Mouse (Mus musculus): ENCODE measurements around the gene Slc5a5. TPM values are rescaled to one million over a fixed set of nuclear protein-coding genes. Genes with fewer than 3 reads are reported as not detected.
A peak's percentile ranks its signal among the peaks of the same experiment; 100 is the strongest.

The Slc5a5 gene
- polyA plus RNA-seq, 1 experiment from 2014 or later: 0.50 TPM

- Histone ChIP-seq H3K9ac (no peak overlapping the region), H3K27me3 (no peaks in the 10 kb centered on the region), H3K36me3 (ENCODE audit: poor library complexity, severe bottlenecking) (peaks cover 13% of the 10 kb centered on the region; the same call in 1 of the 2 replicates), H3K4me3 (no peak overlapping the region), H3K4me1 (0 out of 2 replicates have a peak, but pooled peaks cover 4% of the 10 kb centered on the region), H3K9me3 (replicated peaks) (no peaks in the 10 kb centered on the region), H3K4me2 (no peak overlapping the region), H3K27ac (no peak overlapping the region)
- whole genome bisulfite sequencing: 84% methylated on average over 3 of the region's 3 CpGs
- ATAC-seq: no peak
These were observed 43.1 kb downstream of the Slc5a5 start for GRCm38 (mm10) chr8:70849333-70849990.

GRCm38 (mm10) chr8:70846371-70847154 is 46.0 kb downstream of the Slc5a5 start:
- Histone ChIP-seq H3K9me3 (replicated peaks) (no peaks in the 10 kb centered on the region), H3K4me1 (0 out of 2 replicates have a peak, but pooled peaks cover 7% of the 10 kb centered on the region), H3K36me3 (ENCODE audit: poor library complexity, severe bottlenecking) (peaks cover 8% of the 10 kb centered on the region; the same call in 1 of the 2 replicates), H3K27ac (no peak overlapping the region), H3K27me3 (0 out of 2 replicates have a peak, but pooled peaks cover 4% of the 10 kb centered on the region), H3K4me3 (no peak overlapping the region), H3K4me2 (no peak overlapping the region), H3K9ac (no peak overlapping the region)
- no peak for ATAC-seq
- 58% methylated on average over 15 of the region's 15 CpGs for WGBS

- Histone ChIP-seq H3K36me3 (ENCODE audit: poor library complexity, severe bottlenecking) (0 out of 2 replicates have a peak, but pooled peaks cover 8% of the 10 kb centered on the region), H3K9ac (no peak overlapping the region), H3K9me3 (replicated peaks) (no peaks in the 10 kb centered on the region), H3K27ac (no peak overlapping the region), H3K4me2 (no peak overlapping the region), H3K4me1 (peaks cover 16% of the 10 kb centered on the region; the same call in 1 of the 2 replicates), H3K27me3 (0 out of 2 replicates have a peak, but pooled peaks cover 4% of the 10 kb centered on the region), H3K4me3 (no peak overlapping the region)
- no peak for ATAC-seq
- 44% methylated on average over 5 of the region's 5 CpGs for WGBS
These were observed 47.4 kb downstream of the Slc5a5 start for GRCm38 (mm10) chr8:70845108-70845507.

- H3K9ac ChIP-seq: peak overlapping the region; percentile 34; the same call in 1 of the 2 replicates
- WGBS: 4% methylated on average over 6 of the region's 6 CpGs
- H3K4me3 ChIP-seq: no peak overlapping the region
- H3K36me3 ChIP-seq (ENCODE audit: poor library complexity, severe bottlenecking): 0 out of 2 replicates have a peak, but pooled peaks cover 8% of the 10 kb centered on the region
- no peak overlapping the region for H3K27ac ChIP-seq
- no peak overlapping the region for H3K4me2 ChIP-seq
- H3K27me3 ChIP-seq: 0 out of 2 replicates have a peak, but pooled peaks cover 4% of the 10 kb centered on the region
- H3K4me1 ChIP-seq: peaks cover 19% of the 10 kb centered on the region; the same call in 1 of the 2 replicates
- no peak for ATAC-seq
- no peaks in the 10 kb centered on the region for H3K9me3 ChIP-seq (replicated peaks)
These were observed 48.0 kb downstream of the Slc5a5 start for GRCm38 (mm10) chr8:70844523-70844922.

- Histone ChIP-seq H3K4me1 (peaks cover 20% of the 10 kb centered on the region), H3K9me3 (replicated peaks) (no peaks in the 10 kb centered on the region), H3K4me2 (no peak overlapping the region), H3K36me3 (ENCODE audit: poor library complexity, severe bottlenecking) (0 out of 2 replicates have a peak, but pooled peaks cover 8% of the 10 kb centered on the region), H3K27ac (no peak overlapping the region), H3K9ac (no peak overlapping the region), H3K4me3 (no peak overlapping the region), H3K27me3 (0 out of 2 replicates have a peak, but pooled peaks cover 4% of the 10 kb centered on the region)
- ATAC-seq: no peak
- WGBS: 86% methylated on average over 8 of the region's 8 CpGs
These were observed 48.6 kb downstream of the Slc5a5 start for GRCm38 (mm10) chr8:70843941-70844340.

GRCm38 (mm10) chr8:70843214-70843773 is 49.3 kb downstream of the Slc5a5 start:
- WGBS: 89% methylated on average over 5 of the region's 5 CpGs
- H3K4me2 ChIP-seq: no peak overlapping the region

GRCm38 (mm10) chr8:70842484-70842883 is 50.1 kb downstream of the Slc5a5 start:
- ATAC-seq: no peak

More at GRCm38 (mm10) chr8:70843214-70843773, 49.3 kb downstream of the Slc5a5 start:
- 0 out of 2 replicates have a peak, but pooled peaks cover 3% of the 10 kb centered on the region for H3K36me3 ChIP-seq (ENCODE audit: poor library complexity, severe bottlenecking)
- ATAC-seq: no peak
- H3K27ac ChIP-seq: no peak overlapping the region
- no peak overlapping the region for H3K9ac ChIP-seq
- H3K4me1 ChIP-seq: peaks cover 26% of the 10 kb centered on the region
- no peak overlapping the region for H3K4me3 ChIP-seq
- H3K9me3 ChIP-seq (replicated peaks): no peaks in the 10 kb centered on the region
- H3K27me3 ChIP-seq: 0 out of 2 replicates have a peak, but pooled peaks cover 4% of the 10 kb centered on the region

GRCm38 (mm10) chr8:70841147-70842072 is 51.1 kb downstream of the Slc5a5 start:
- no peak overlapping the region for H3K9ac ChIP-seq
- 0 out of 2 replicates have a peak, but pooled peaks cover 4% of the 10 kb centered on the region for H3K27me3 ChIP-seq
- H3K4me3 ChIP-seq: no peak overlapping the region
- no peaks in the 10 kb centered on the region for H3K9me3 ChIP-seq (replicated peaks)
- H3K4me1 ChIP-seq: peaks cover 27% of the 10 kb centered on the region
- H3K27ac ChIP-seq: no peak overlapping the region
- WGBS: 43% methylated on average over 22 of the region's 22 CpGs
- ATAC-seq: no peak
- 0 out of 2 replicates have a peak, but pooled peaks cover 4% of the 10 kb centered on the region for H3K36me3 ChIP-seq (ENCODE audit: poor library complexity, severe bottlenecking)
- no peak overlapping the region for H3K4me2 ChIP-seq

More at GRCm38 (mm10) chr8:70842484-70842883, 50.1 kb downstream of the Slc5a5 start:
- Histone ChIP-seq H3K9ac (no peak overlapping the region), H3K4me3 (no peak overlapping the region), H3K36me3 (ENCODE audit: poor library complexity, severe bottlenecking) (no peaks in the 10 kb centered on the region), H3K27me3 (0 out of 2 replicates have a peak, but pooled peaks cover 4% of the 10 kb centered on the region), H3K9me3 (replicated peaks) (no peaks in the 10 kb centered on the region), H3K4me2 (no peak overlapping the region), H3K27ac (no peak overlapping the region; the same call in 1 of the 2 replicates), H3K4me1 (peaks cover 27% of the 10 kb centered on the region)
- 70% methylated on average over 25 of the region's 25 CpGs for WGBS

GRCm38 (mm10) chr8:70840590-70840989 is 52.0 kb downstream of the Slc5a5 start:
- no peak overlapping the region for H3K9ac ChIP-seq
- H3K27me3 ChIP-seq: 0 out of 2 replicates have a peak, but pooled peaks cover 4% of the 10 kb centered on the region
- ATAC-seq: no peak
- peaks cover 12% of the 10 kb centered on the region for H3K36me3 ChIP-seq (ENCODE audit: poor library complexity, severe bottlenecking)
- 55% methylated on average over 10 of the region's 10 CpGs for WGBS
- no peak overlapping the region for H3K27ac ChIP-seq
- no peak overlapping the region for H3K4me2 ChIP-seq
- H3K4me3 ChIP-seq: 0 out of 2 replicates have a peak overlapping the region, but pooled peaks have one; percentile 68
- no peaks in the 10 kb centered on the region for H3K9me3 ChIP-seq (replicated peaks)
- H3K4me1 ChIP-seq: peaks cover 27% of the 10 kb centered on the region

GRCm38 (mm10) chr8:70839408-70840351 is 52.9 kb downstream of the Slc5a5 start, which contains the start of gene Arrdc2:
Gene Arrdc2 (minus strand): TSS chr8:70839720.
- WGBS: 2% methylated on average over 54 of the region's 55 CpGs
- peaks cover 21% of the 10 kb centered on the region for H3K36me3 ChIP-seq (ENCODE audit: poor library complexity, severe bottlenecking)
- H3K4me3 ChIP-seq: peak within 1 kb of the TSS; percentile 68
- peak within 1 kb of the TSS; percentile 78 for H3K27ac ChIP-seq
- peak; percentile 97 for ATAC-seq
- 0 out of 2 replicates have a peak, but pooled peaks cover 4% of the 10 kb centered on the region for H3K27me3 ChIP-seq
- peak within 1 kb of the TSS; percentile 77 for H3K9ac ChIP-seq
- H3K9me3 ChIP-seq (replicated peaks): no peaks in the 10 kb centered on the region
- peak within 1 kb of the TSS; percentile 80 for H3K4me2 ChIP-seq
- peaks cover 25% of the 10 kb centered on the region for H3K4me1 ChIP-seq

All from forebrain, embryonic 13.5 days (tissue).